Mouse (Mus musculus): ENCODE results near the gene Catsper1.

GRCm38 (mm10) chr19:5345297-5346131 lies 10.0 kb downstream of the Catsper1 start:
- TF ChIP-seq CTCF (IDR thresholded peaks at IDR 0.05; ENCODE audit: low read depth, low read length), result no peak
- no peak for TF ChIP-seq TAL1 (conservative IDR thresholded peaks at IDR 0.05; ENCODE audit: low read depth, low read length)
- no peak for TF ChIP-seq GATA2 (IDR thresholded peaks at IDR 0.05; ENCODE audit: borderline replicate concordance, low read depth, low read length)
- TF ChIP-seq GATA1 (IDR thresholded peaks at IDR 0.05; ENCODE audit: borderline replicate concordance, low read length), result no peak
- TF ChIP-seq POLR2AphosphoS5 (IDR thresholded peaks at IDR 0.05; ENCODE audit: insufficient replicate concordance, low read depth, low read length), result no peak
